Mouse (Mus musculus) intestine, embryonic 14.5 days (tissue): ENCODE results near the gene Pola2. TPM values are rescaled to one million over a fixed set of nuclear protein-coding genes. Genes with fewer than 3 reads are reported as not detected.
A peak's percentile ranks its signal among the peaks of the same experiment; 100 is the strongest.

ENCODE experiments used
- ATAC-seq: fragments of 200-750 bp; cut with Nextera tagmentation; replicated peaks from 2 replicates; pipeline ENCODE4 v1.8.0; 2017; ENCODE audit warnings: low read depth, moderate number of reproducible peaks, moderate TSS enrichment, moderate library complexity; ENCODE audit not compliant: low FRiP score, low TSS enrichment
- DNase-seq: peaks from one replicate; pipeline ENCODE4 v3.0.0-alpha.2; 2018; ENCODE audit warnings: low spot score
- H3K27ac ChIP-seq: fragments of 300-500 bp; sonication (generic); 2 replicates; pipeline ENCODE4 v1.5.1; 2014; ENCODE audit warnings: low read depth, mild to moderate bottlenecking, control low read depth
- H3K27me3 ChIP-seq: fragments of 300-500 bp; sonication (generic); replicated peaks from 2 replicates; pipeline ENCODE4 v1.6.1; 2014; ENCODE audit warnings: low read length, control low read depth; ENCODE audit not compliant: control insufficient read depth, insufficient read depth
- H3K36me3 ChIP-seq: fragments of 300-500 bp; sonication (generic); 2 replicates; pipeline ENCODE4 v1.6.1; 2014; ENCODE audit warnings: low read length, control low read depth; ENCODE audit not compliant: control insufficient read depth, insufficient read depth
- H3K4me1 ChIP-seq: fragments of 300-500 bp; sonication (generic); replicated peaks from 2 replicates; pipeline ENCODE4 v1.6.1; 2014; ENCODE audit warnings: low read length, control low read depth, mixed read lengths; ENCODE audit not compliant: control insufficient read depth, insufficient read depth
- H3K4me2 ChIP-seq: fragments of 300-500 bp; sonication (generic); 2 replicates; pipeline ENCODE4 v1.6.1; 2014; ENCODE audit warnings: low read length
- H3K4me3 ChIP-seq: fragments of 300-500 bp; sonication (generic); 2 replicates; pipeline ENCODE4 v1.5.1; 2014; ENCODE audit warnings: low read depth, low read length, control low read depth, mixed read lengths
- H3K9ac ChIP-seq: fragments of 300-500 bp; sonication (generic); 2 replicates; pipeline ENCODE4 v1.6.1; 2014; ENCODE audit warnings: mild to moderate bottlenecking, low read length
- H3K9me3 ChIP-seq: fragments of 300-500 bp; sonication (generic); 2 replicates; pipeline ENCODE4 v1.6.1; 2016; ENCODE audit warnings: low read length, control low read depth; ENCODE audit not compliant: control insufficient read depth
- WGBS: fragments of 180-500 bp; shearing (Covaris S2); extraction: QIAGEN DNeasy Blood & Tissue Kit; methylation state at CpG from one replicate; pipeline ENCODE4 v1.1.7; 2014; 5-methylcytosine and 5-hydroxymethylcytosine counted together
- polyA plus RNA-seq: library from polyadenylated mRNA; unstranded; fragments of >200 nt; fragmentation: Nextera tagmentation; extraction: Ambion mirVana; gene quantifications from 2 replicates; pipeline ENCODE4 v1.2.1, GENCODE M21; 2014

Gene Pola2
- polyA plus RNA-seq, 1 experiment from 2014 or later: 84.4 TPM

- Histone ChIP-seq H3K9ac (no peak overlapping the region), H3K4me3 (no peak overlapping the region), H3K27me3 (no peaks in the 10 kb centered on the region), H3K36me3 (no peaks in the 10 kb centered on the region), H3K27ac (no peak overlapping the region), H3K9me3 (no peaks in the 10 kb centered on the region), H3K4me1 (peaks cover 31% of the 10 kb centered on the region), H3K4me2 (no peak overlapping the region)
- DNase-seq (no peak), ATAC-seq (no peak)
- WGBS: 63% methylated on average over 8 of the region's 8 CpGs
These were observed 36.5 kb downstream of the Pola2 start for GRCm38 (mm10) chr19:5927532-5927931.

- H3K9ac ChIP-seq: no peak overlapping the region
- no peak overlapping the region for H3K4me2 ChIP-seq
- DNase-seq (no peak), ATAC-seq (no peak)
- no peaks in the 10 kb centered on the region for H3K36me3 ChIP-seq
- peaks cover 35% of the 10 kb centered on the region for H3K4me1 ChIP-seq
- no peak overlapping the region for H3K27ac ChIP-seq
- no peaks in the 10 kb centered on the region for H3K27me3 ChIP-seq
- 74% methylated on average over 11 of the region's 11 CpGs for WGBS
- H3K4me3 ChIP-seq: no peak overlapping the region
- no peaks in the 10 kb centered on the region for H3K9me3 ChIP-seq
These were observed 37.0 kb downstream of the Pola2 start for GRCm38 (mm10) chr19:5927026-5927425.

- whole genome bisulfite sequencing: 34% methylated on average over 11 of the region's 11 CpGs
- ATAC-seq: no peak
- Histone ChIP-seq H3K4me2 (peak overlapping the region; percentile 98), H3K4me3 (peak overlapping the region; percentile 64), H3K36me3 (no peaks in the 10 kb centered on the region), H3K9ac (no peak overlapping the region), H3K9me3 (no peaks in the 10 kb centered on the region), H3K27ac (peak overlapping the region; percentile 62; the same call in 1 of the 2 replicates), H3K4me1 (peaks cover 39% of the 10 kb centered on the region), H3K27me3 (no peaks in the 10 kb centered on the region)
- DNase-seq: peak; percentile 51
These were observed 38.6 kb downstream of the Pola2 start for GRCm38 (mm10) chr19:5925311-5925855.

- H3K27me3 ChIP-seq: no peaks in the 10 kb centered on the region
- peak; percentile 91 for ATAC-seq
- peak within 1 kb of the TSS; percentile 64 for H3K4me3 ChIP-seq
- WGBS: under 1% methylated on average over 18 of the region's 18 CpGs
- H3K4me2 ChIP-seq: peak within 1 kb of the TSS; percentile 98
- peak within 1 kb of the TSS; percentile 53 for H3K9ac ChIP-seq
- peak within 1 kb of the TSS; percentile 77 for H3K27ac ChIP-seq
- H3K4me1 ChIP-seq: peaks cover 32% of the 10 kb centered on the region
- no peak for DNase-seq
- no peaks in the 10 kb centered on the region for H3K9me3 ChIP-seq
- no peaks in the 10 kb centered on the region for H3K36me3 ChIP-seq
These were observed 39.3 kb downstream of the Pola2 start, which contains the start of gene Cdc42ep2 for GRCm38 (mm10) chr19:5924713-5925093. Gene Cdc42ep2 (minus strand): TSS chr19:5924816.

- no peaks in the 10 kb centered on the region for H3K9me3 ChIP-seq
- ATAC-seq: peak; percentile 80
- H3K27me3 ChIP-seq: no peaks in the 10 kb centered on the region
- peak overlapping the region; percentile 53 for H3K9ac ChIP-seq
- peak; percentile 99 for DNase-seq
- H3K4me1 ChIP-seq: peaks cover 27% of the 10 kb centered on the region
- peak overlapping the region; percentile 98 for H3K4me2 ChIP-seq
- H3K4me3 ChIP-seq: peak overlapping the region; percentile 64
- H3K36me3 ChIP-seq: no peaks in the 10 kb centered on the region
- H3K27ac ChIP-seq: peak overlapping the region; percentile 77
- whole genome bisulfite sequencing: under 1% methylated on average over 38 of the region's 38 CpGs
These were observed 39.9 kb downstream of the Pola2 start for GRCm38 (mm10) chr19:5923990-5924712.

- Histone ChIP-seq H3K9ac (no peak overlapping the region), H3K4me2 (0 out of 2 replicates have a peak overlapping the region, but pooled peaks have one; percentile 3), H3K36me3 (peaks cover 8% of the 10 kb centered on the region; the same call in 1 of the 2 replicates), H3K27me3 (no peaks in the 10 kb centered on the region), H3K27ac (no peak overlapping the region), H3K9me3 (no peaks in the 10 kb centered on the region), H3K4me1 (peaks cover 19% of the 10 kb centered on the region), H3K4me3 (no peak overlapping the region)
- DNase-seq (no peak), ATAC-seq (no peak)
- WGBS: 93% methylated on average over 3 of the region's 3 CpGs
These were observed 41.0 kb downstream of the Pola2 start for GRCm38 (mm10) chr19:5922963-5923362.

GRCm38 (mm10) chr19:5922119-5922942 lies 41.7 kb downstream of the Pola2 start:
- ATAC-seq (no peak), DNase-seq (no peak)
- Histone ChIP-seq H3K36me3 (peaks cover 14% of the 10 kb centered on the region), H3K27ac (no peak overlapping the region), H3K4me2 (peak overlapping the region; percentile 29; the same call in 1 of the 2 replicates), H3K9me3 (no peaks in the 10 kb centered on the region), H3K4me1 (peaks cover 19% of the 10 kb centered on the region), H3K9ac (no peak overlapping the region), H3K27me3 (no peaks in the 10 kb centered on the region), H3K4me3 (no peak overlapping the region)
- WGBS: 72% methylated on average over 15 of the region's 15 CpGs

- Histone ChIP-seq H3K9me3 (no peaks in the 10 kb centered on the region), H3K27me3 (no peaks in the 10 kb centered on the region), H3K9ac (no peak overlapping the region), H3K4me3 (no peak overlapping the region), H3K36me3 (peaks cover 20% of the 10 kb centered on the region), H3K4me2 (peak overlapping the region; percentile 29), H3K27ac (no peak overlapping the region), H3K4me1 (peaks cover 19% of the 10 kb centered on the region)
- no peak for ATAC-seq
- 23% methylated on average over 9 of the region's 9 CpGs for WGBS
- peak; percentile 52 for DNase-seq
These were observed 42.3 kb downstream of the Pola2 start for GRCm38 (mm10) chr19:5921715-5922114.
